Mouse (Mus musculus) liver, embryonic 16.5 days (tissue): ENCODE measurements around the gene Tas2r117. TPM values are rescaled to one million over a fixed set of nuclear protein-coding genes. Genes with fewer than 3 reads are reported as not detected.

ENCODE experiments used
- ATAC-seq: fragments of 200-750 bp; cut with Nextera tagmentation; 2 replicates; pipeline ENCODE4 v1.8.0; 2017; ENCODE audit warnings: low read depth, mild to moderate bottlenecking, moderate number of reproducible peaks, moderate library complexity
- H3K27ac ChIP-seq: fragments of 300-500 bp; sonication (generic); 2 replicates; pipeline ENCODE4 v1.5.1; 2014; ENCODE audit warnings: mild to moderate bottlenecking, low read length
- H3K27me3 ChIP-seq: fragments of 300-500 bp; sonication (generic); 2 replicates; pipeline ENCODE4 v1.6.1; 2014; ENCODE audit warnings: low read depth, low read length, mixed read lengths; ENCODE audit not compliant: control insufficient read depth, insufficient read depth
- H3K36me3 ChIP-seq: fragments of 300-500 bp; sonication (generic); 2 replicates; pipeline ENCODE4 v1.6.1; 2014; ENCODE audit warnings: mild to moderate bottlenecking; ENCODE audit not compliant: control insufficient read depth, insufficient read depth
- H3K4me1 ChIP-seq: fragments of 300-500 bp; sonication (generic); 2 replicates; pipeline ENCODE4 v1.6.1; 2014; ENCODE audit warnings: low read depth, low read length, mixed read lengths; ENCODE audit not compliant: control insufficient read depth
- H3K4me2 ChIP-seq: fragments of 300-500 bp; sonication (generic); 2 replicates; pipeline ENCODE4 v1.6.1; 2014; ENCODE audit warnings: low read depth, low read length, mixed read lengths
- H3K4me3 ChIP-seq: fragments of 300-500 bp; sonication (generic); 2 replicates; pipeline ENCODE4 v1.5.1; 2014; ENCODE audit warnings: low read depth, mild to moderate bottlenecking, low read length
- H3K9ac ChIP-seq: fragments of 300-500 bp; sonication (generic); 2 replicates; pipeline ENCODE4 v1.6.1; 2014; ENCODE audit warnings: low read depth, low read length
- H3K9me3 ChIP-seq: fragments of 300-500 bp; sonication (generic); replicated peaks from 2 replicates; pipeline ENCODE4 v1.6.1; 2016; ENCODE audit warnings: low read length; ENCODE audit not compliant: control insufficient read depth
- WGBS: fragments of 180-500 bp; shearing (Covaris S2); extraction: QIAGEN DNeasy Blood & Tissue Kit; methylation state at CpG from one replicate; pipeline ENCODE4 v1.1.7; 2014; ENCODE audit not compliant: insufficient replicate concordance; 5-methylcytosine and 5-hydroxymethylcytosine counted together
- polyA plus RNA-seq: library from polyadenylated mRNA; unstranded; fragments of >200 nt; fragmentation: Nextera tagmentation; extraction: Ambion mirVana; gene quantifications from 2 replicates; pipeline ENCODE4 v1.2.1, GENCODE M21; 2015

The Tas2r117 gene
- polyA plus RNA-seq: not detected in 2 replicates

DNA sequence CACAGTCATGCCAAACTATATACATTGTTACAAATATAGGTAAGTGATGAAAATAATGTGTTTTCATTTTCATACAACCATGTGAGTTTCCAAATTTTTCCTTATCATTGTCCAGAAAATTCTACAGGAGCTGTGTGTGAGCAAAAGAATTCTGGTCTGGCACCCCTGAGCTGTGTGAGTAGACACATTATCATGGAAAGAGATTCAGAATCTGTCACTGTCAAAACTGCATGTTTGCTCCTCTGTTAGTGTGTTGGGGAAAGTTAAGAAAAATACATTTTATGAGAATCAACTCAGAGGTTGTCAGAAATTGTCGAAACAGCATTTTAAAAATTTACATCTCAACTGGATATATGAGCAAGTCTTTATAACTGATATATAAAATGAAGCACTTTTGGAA, at the start of gene Tas2r117:
Gene Tas2r117 (plus strand): TSS at position 301 of the 400 bp plus-strand sequence.
- no peaks in the 10 kb centered on the region for H3K36me3 ChIP-seq
- H3K9me3 ChIP-seq: no peaks in the 10 kb centered on the region
- H3K9ac ChIP-seq: no peak within 1 kb of the TSS
- H3K4me3 ChIP-seq: no peak within 1 kb of the TSS
- ATAC-seq: no peak
- no peaks in the 10 kb centered on the region for H3K4me1 ChIP-seq
- no peak within 1 kb of the TSS for H3K27ac ChIP-seq
- 47% methylated on average over 1 of the region's 1 CpGs for WGBS
- H3K4me2 ChIP-seq: no peak within 1 kb of the TSS
- H3K27me3 ChIP-seq: no peaks in the 10 kb centered on the region

DNA sequence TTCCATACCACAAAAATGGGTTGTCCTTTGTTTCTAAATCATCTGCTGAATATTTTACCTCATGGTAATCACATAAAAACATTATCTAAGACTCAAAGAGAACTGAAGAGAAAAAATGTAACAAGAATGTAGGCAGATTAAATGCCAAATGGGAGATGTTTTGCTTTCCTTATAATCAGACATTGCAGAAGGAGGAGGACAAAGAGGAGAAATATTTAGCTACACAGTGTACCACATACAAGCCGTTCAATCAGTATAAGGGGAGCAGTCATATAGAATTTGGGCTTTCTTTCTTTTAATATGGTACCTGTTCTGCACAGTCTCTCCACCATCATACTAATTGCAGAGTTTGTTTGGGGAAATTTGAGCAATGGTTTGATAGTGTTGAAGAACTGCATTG, 48.2 kb upstream of the Tas2r117 start, which contains the start of gene Tas2r124:
Gene Tas2r124 (plus strand): TSS at position 301 of the 400 bp plus-strand sequence.
- Histone ChIP-seq H3K9ac (no peak within 1 kb of the TSS), H3K4me2 (no peak within 1 kb of the TSS), H3K9me3 (no peaks in the 10 kb centered on the region), H3K36me3 (no peaks in the 10 kb centered on the region), H3K4me1 (no peaks in the 10 kb centered on the region), H3K27me3 (no peaks in the 10 kb centered on the region), H3K4me3 (no peak within 1 kb of the TSS), H3K27ac (no peak within 1 kb of the TSS)
- 40% methylated on average over 1 of the region's 1 CpGs for WGBS
- ATAC-seq: no peak

DNA sequence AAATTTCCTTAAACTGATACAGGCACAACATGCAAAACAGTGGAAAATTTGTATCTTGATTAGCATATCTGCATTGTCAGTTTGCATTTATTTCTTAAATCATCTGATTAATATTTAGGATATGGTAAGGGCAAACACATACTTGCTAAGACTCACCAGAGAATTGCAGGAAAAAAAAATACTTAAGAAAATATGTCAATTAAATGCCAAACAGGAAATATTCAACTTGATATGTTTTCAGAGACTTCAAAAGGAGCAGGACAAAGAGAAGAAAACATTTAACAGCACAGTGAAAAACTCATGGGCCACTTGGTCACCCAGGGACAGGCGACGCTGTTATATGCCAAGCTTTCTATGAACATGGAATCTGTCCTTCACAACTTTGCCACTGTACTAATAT, 40.8 kb upstream of the Tas2r117 start, which contains the start of gene Tas2r102:
Gene Tas2r102 (plus strand): TSS at position 301 of the 400 bp plus-strand sequence.
- ATAC-seq: no peak
- Histone ChIP-seq H3K36me3 (no peaks in the 10 kb centered on the region), H3K4me2 (no peak within 1 kb of the TSS), H3K27ac (no peak within 1 kb of the TSS), H3K27me3 (no peaks in the 10 kb centered on the region), H3K9me3 (no peaks in the 10 kb centered on the region), H3K4me3 (no peak within 1 kb of the TSS), H3K9ac (no peak within 1 kb of the TSS), H3K4me1 (no peaks in the 10 kb centered on the region)
- WGBS: 90% methylated on average over 2 of the region's 2 CpGs

DNA sequence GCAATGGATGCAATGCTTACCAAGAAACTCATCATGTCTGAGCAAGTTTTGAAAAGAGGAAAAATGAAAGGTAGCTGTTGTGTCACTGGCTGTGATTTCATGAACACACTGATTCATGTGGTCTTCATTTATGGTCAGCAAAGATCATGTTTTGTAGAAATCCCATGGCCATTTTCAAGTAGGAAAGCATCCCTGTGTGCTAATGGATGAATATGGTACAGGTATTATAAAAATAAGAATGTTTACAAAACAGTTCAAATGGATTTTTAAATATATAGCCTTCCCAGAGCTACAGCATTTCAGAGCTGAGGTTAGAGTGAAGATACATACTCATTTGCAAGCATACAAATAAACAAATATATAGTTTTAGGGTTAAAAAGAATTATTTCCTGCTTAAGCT, 24.6 kb upstream of the Tas2r117 start, which contains the start of gene Tas2r136:
Gene Tas2r136 (minus strand): TSS at position 101 of the 400 bp plus-strand sequence.
- no peaks in the 10 kb centered on the region for H3K36me3 ChIP-seq
- no peak within 1 kb of the TSS for H3K4me2 ChIP-seq
- no peak within 1 kb of the TSS for H3K4me3 ChIP-seq
- no peaks in the 10 kb centered on the region for H3K9me3 ChIP-seq
- no peaks in the 10 kb centered on the region for H3K4me1 ChIP-seq
- H3K27me3 ChIP-seq: no peaks in the 10 kb centered on the region
- no peak for ATAC-seq
- H3K9ac ChIP-seq: no peak within 1 kb of the TSS
- no peak within 1 kb of the TSS for H3K27ac ChIP-seq

DNA sequence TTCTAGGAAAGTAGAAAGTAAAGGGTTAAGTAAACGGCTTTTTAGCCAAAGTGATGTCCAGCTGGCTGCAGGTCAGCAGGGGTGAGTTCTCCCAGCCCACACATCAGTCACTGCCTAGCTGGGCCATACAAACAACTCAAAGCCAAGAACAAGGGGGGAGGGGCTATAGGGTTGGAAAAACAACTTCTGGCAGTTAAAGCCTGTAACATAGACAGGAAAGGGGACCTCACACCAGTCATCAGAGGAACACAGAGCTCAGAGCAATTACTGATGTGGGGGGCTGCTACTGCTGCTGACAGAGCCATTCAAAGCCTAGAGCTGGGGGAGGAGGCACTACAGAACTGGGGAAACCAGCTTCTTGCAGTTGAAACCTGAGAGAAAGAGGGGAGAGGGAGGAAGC, 7.2 kb upstream of the Tas2r117 start:
- WGBS: 15% methylated on average over 1 of the region's 1 CpGs
- H3K4me3 ChIP-seq: no peak overlapping the region
- no peaks in the 10 kb centered on the region for H3K27me3 ChIP-seq
- no peak overlapping the region for H3K4me2 ChIP-seq
- no peaks in the 10 kb centered on the region for H3K36me3 ChIP-seq
- peaks cover 5% of the 10 kb centered on the region; the same call in 1 of the 2 replicates for H3K9me3 ChIP-seq
- no peaks in the 10 kb centered on the region for H3K4me1 ChIP-seq
- no peak for ATAC-seq
- H3K27ac ChIP-seq: no peak overlapping the region
- no peak overlapping the region for H3K9ac ChIP-seq

DNA sequence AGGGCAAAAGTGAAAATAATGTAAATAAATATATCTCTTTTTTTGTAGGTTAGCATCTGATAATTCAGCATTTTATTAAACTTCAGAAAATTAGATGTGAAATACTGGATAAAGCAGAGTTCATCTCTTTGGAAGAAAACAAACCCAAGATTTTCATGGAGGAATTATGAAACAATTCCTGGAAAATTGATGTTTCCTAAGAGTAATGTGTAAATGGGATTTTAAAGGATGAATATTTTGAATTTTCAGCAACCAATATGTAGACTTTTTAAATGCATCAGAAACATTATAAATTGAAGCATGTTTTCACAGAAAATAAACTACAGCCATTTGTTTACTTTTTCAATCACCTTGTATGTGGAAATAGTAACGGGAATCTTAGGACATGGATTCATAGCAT, 44.2 kb downstream of the Tas2r117 start, which contains the start of gene Tas2r123:
Gene Tas2r123 (plus strand): TSS at position 301 of the 400 bp plus-strand sequence.
- Histone ChIP-seq H3K27me3 (no peaks in the 10 kb centered on the region), H3K27ac (no peak within 1 kb of the TSS), H3K9ac (no peak within 1 kb of the TSS), H3K9me3 (no peaks in the 10 kb centered on the region), H3K36me3 (no peaks in the 10 kb centered on the region), H3K4me3 (no peak within 1 kb of the TSS), H3K4me1 (no peaks in the 10 kb centered on the region), H3K4me2 (no peak within 1 kb of the TSS)
- 48% methylated on average over 1 of the region's 1 CpGs for WGBS
- ATAC-seq: no peak

Other genes starting within 250 kb of the Tas2r117 start
- not detected in 2 replicates for gene Prh1, start 233.0 kb upstream of the Tas2r117 start, polyA plus RNA-seq
- gene Prp2, start 206.9 kb upstream of the Tas2r117 start, polyA plus RNA-seq: not detected in 2 replicates
- not detected in 2 replicates for gene A630073D07Rik, start 151.3 kb upstream of the Tas2r117 start, polyA plus RNA-seq
- gene Tas2r120, start 145.9 kb upstream of the Tas2r117 start, polyA plus RNA-seq: not detected in 2 replicates
- gene Tas2r121, start 101.8 kb upstream of the Tas2r117 start, polyA plus RNA-seq: not detected in 2 replicates
- gene Tas2r122, start 90.9 kb upstream of the Tas2r117 start, polyA plus RNA-seq: not detected in 2 replicates
- gene Tas2r115, start 64.8 kb upstream of the Tas2r117 start, polyA plus RNA-seq: not detected in 2 replicates
- gene Tas2r124, start 48.1 kb upstream of the Tas2r117 start, polyA plus RNA-seq: not detected in 2 replicates
- not detected in 2 replicates for gene Tas2r102, start 40.7 kb upstream of the Tas2r117 start, polyA plus RNA-seq
- gene Tas2r136, start 24.7 kb upstream of the Tas2r117 start, polyA plus RNA-seq: not detected in 2 replicates
- gene Tas2r123, start 44.3 kb downstream of the Tas2r117 start, polyA plus RNA-seq: not detected in 2 replicates
- not detected in 2 replicates for gene Tas2r116, start 52.6 kb downstream of the Tas2r117 start, polyA plus RNA-seq
- gene Tas2r110, start 65.2 kb downstream of the Tas2r117 start, polyA plus RNA-seq: not detected in 2 replicates
- not detected in 2 replicates for gene Tas2r113, start 90.2 kb downstream of the Tas2r117 start, polyA plus RNA-seq
- not detected in 2 replicates for gene Tas2r125, start 106.8 kb downstream of the Tas2r117 start, polyA plus RNA-seq
- not detected in 2 replicates for gene Tas2r129, start 148.3 kb downstream of the Tas2r117 start, polyA plus RNA-seq
- not detected in 2 replicates for gene Tas2r131, start 155.1 kb downstream of the Tas2r117 start, polyA plus RNA-seq
- gene Tas2r109, start 178.1 kb downstream of the Tas2r117 start, polyA plus RNA-seq: not detected in 2 replicates
- not detected in 2 replicates for gene Tas2r103, start 234.3 kb downstream of the Tas2r117 start, polyA plus RNA-seq